Mouse (Mus musculus) liver, postnatal 0 days (tissue): Measurements from ENCODE around the gene Dennd2a. TPM values are rescaled to one million over a fixed set of nuclear protein-coding genes. Genes with fewer than 3 reads are reported as not detected.

Experiments
- ATAC-seq: fragments of 200-750 bp; cut with Nextera tagmentation; 2 replicates; pipeline ENCODE4 v1.8.0; 2017; ENCODE audit warnings: mild to moderate bottlenecking, moderate library complexity
- DNase-seq: peaks from one replicate; pipeline ENCODE4 v3.0.0-alpha.2; 2016
- H3K27ac ChIP-seq: fragments of 300-500 bp; sonication (generic); 2 replicates; pipeline ENCODE4 v1.5.1; 2014; ENCODE audit warnings: antibody characterized with exemption, moderate library complexity, mild to moderate bottlenecking, low read depth
- H3K27me3 ChIP-seq: fragments of 300-500 bp; sonication (generic); 2 replicates; pipeline ENCODE4 v1.6.1; 2014; ENCODE audit warnings: low read length, control low read depth, mixed read lengths; ENCODE audit not compliant: insufficient read depth
- H3K36me3 ChIP-seq: fragments of 300-500 bp; sonication (generic); replicated peaks from 2 replicates; pipeline ENCODE4 v1.6.1; 2014; ENCODE audit warnings: mild to moderate bottlenecking, control low read depth, low read length, moderate library complexity, mixed read lengths; ENCODE audit not compliant: insufficient read depth
- H3K4me1 ChIP-seq: fragments of 300-500 bp; sonication (generic); 2 replicates; pipeline ENCODE4 v1.6.1; 2014; ENCODE audit warnings: antibody characterized with exemption, mild to moderate bottlenecking, control low read depth; ENCODE audit not compliant: insufficient read depth
- H3K4me2 ChIP-seq: fragments of 300-500 bp; sonication (generic); 2 replicates; pipeline ENCODE4 v1.6.1; 2014; ENCODE audit warnings: low read depth, mild to moderate bottlenecking, low read length, moderate library complexity, mixed read lengths
- H3K4me3 ChIP-seq: fragments of 300-500 bp; sonication (generic); 2 replicates; pipeline ENCODE4 v1.5.1; 2014; ENCODE audit warnings: low read depth, low read length
- H3K9ac ChIP-seq: fragments of 300-500 bp; sonication (generic); replicated peaks from 2 replicates; pipeline ENCODE4 v1.6.1; 2014; ENCODE audit warnings: mild to moderate bottlenecking, moderate library complexity
- H3K9me3 ChIP-seq: fragments of 300-500 bp; sonication (generic); 2 replicates; pipeline ENCODE4 v1.6.1; 2016; ENCODE audit warnings: mild to moderate bottlenecking, control low read depth, low read length, mixed read lengths
- CTCF ChIP-seq: sonication (generic); IDR thresholded peaks from 2 replicates; pipeline ENCODE4 v1.5.1; 2016; ENCODE audit warnings: antibody characterized with exemption, low read depth
- EP300 ChIP-seq: IDR thresholded peaks from 2 replicates; pipeline ENCODE4 v1.6.1; 2016; ENCODE audit warnings: antibody characterized with exemption, low read depth, mild to moderate bottlenecking
- WGBS: fragments of 180-500 bp; shearing (Covaris S2); extraction: QIAGEN DNeasy Blood & Tissue Kit; methylation state at CpG from one replicate; pipeline ENCODE4 v1.1.7; 2014; ENCODE audit not compliant: insufficient replicate concordance; 5-methylcytosine and 5-hydroxymethylcytosine counted together
- polyA plus RNA-seq: library from polyadenylated mRNA; unstranded; fragments of >200 nt; fragmentation: Nextera tagmentation; extraction: Ambion mirVana; gene quantifications from 2 replicates; pipeline ENCODE4 v1.2.1, GENCODE M21; 2015

Dennd2a gene
- polyA plus RNA-seq, 1 experiment from 2014 or later = 1.6 TPM

GRCm38 (mm10) chr6:39574951-39575350 is 17.3 kb upstream of the Dennd2a start:
- peaks cover 16% of the 10 kb centered on the region for H3K4me1 ChIP-seq
- peaks cover 14% of the 10 kb centered on the region; the same call in 1 of the 2 replicates for H3K36me3 ChIP-seq
- no peaks in the 10 kb centered on the region for H3K9me3 ChIP-seq
- peak overlapping the region; percentile 81 for H3K4me3 ChIP-seq
- ATAC-seq = no peak
- DNase-seq = no peak
- H3K27ac ChIP-seq = peak overlapping the region; percentile 93
- peak overlapping the region; percentile 80; the same call in 1 of the 2 replicates for H3K9ac ChIP-seq
- H3K27me3 ChIP-seq = no peaks in the 10 kb centered on the region
- TF ChIP-seq EP300 = no peak
- TF ChIP-seq CTCF = no peak
- H3K4me2 ChIP-seq = peak overlapping the region; percentile 98
- 64% methylated on average over 7 of the region's 7 CpGs for WGBS

GRCm38 (mm10) chr6:39574555-39574869 is 16.8 kb upstream of the Dennd2a start:
- Histone ChIP-seq H3K27ac (peak overlapping the region; percentile 93), H3K4me2 (peak overlapping the region; percentile 98), H3K36me3 (peaks cover 10% of the 10 kb centered on the region; the same call in 1 of the 2 replicates), H3K4me3 (peak overlapping the region; percentile 81), H3K27me3 (no peaks in the 10 kb centered on the region), H3K9me3 (no peaks in the 10 kb centered on the region), H3K9ac (peak overlapping the region; percentile 80), H3K4me1 (peaks cover 16% of the 10 kb centered on the region)
- TF ChIP-seq CTCF = no peak
- no peak for TF ChIP-seq EP300
- peak; percentile 38 for DNase-seq
- WGBS = 45% methylated on average over 10 of the region's 10 CpGs
- peak; percentile 46 for ATAC-seq

DNA sequence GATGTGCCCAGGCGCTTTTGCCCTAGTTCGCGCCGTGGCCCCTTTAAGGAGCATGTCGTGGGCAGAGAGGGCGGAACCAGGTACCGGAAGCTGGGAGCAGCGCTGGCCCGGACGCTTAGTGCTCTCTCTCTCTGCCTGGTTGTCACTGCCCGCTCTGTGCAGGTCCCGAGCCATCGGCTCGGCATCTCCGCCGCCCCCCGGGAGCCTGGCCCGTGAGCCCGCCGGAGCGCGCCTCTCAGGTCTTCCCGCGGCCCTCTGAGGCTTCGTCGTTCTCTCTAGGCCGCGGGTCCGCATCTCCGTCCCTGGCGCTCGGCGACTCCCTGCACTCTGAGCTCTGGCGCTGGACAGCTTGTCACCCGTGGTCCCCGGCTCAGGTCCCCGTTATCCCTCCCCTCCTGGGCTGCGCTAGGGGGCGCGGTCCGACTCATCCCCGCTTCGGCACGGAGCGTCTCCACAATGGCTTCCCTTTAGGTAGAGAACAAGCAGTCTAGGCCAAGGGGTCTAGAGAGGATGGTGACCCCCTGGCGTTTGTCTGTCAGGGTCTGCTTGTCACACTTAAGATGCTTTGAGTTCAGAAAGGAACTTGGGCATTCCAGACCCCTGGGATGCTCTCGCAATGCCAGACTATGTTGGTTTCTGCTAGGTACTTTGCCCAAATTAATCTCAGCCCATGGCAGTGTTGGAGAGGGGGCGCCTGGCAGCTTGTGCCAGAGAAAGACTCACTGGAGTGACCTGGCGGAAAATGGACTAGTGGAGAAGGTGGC is 16.3 kb upstream of the Dennd2a start, which contains the start of gene Adck2:
Gene Adck2, plus strand, starts transcription at position 83 of the 764 bp plus-strand sequence.
- Histone ChIP-seq H3K4me1 (peaks cover 16% of the 10 kb centered on the region), H3K27me3 (no peaks in the 10 kb centered on the region), H3K4me2 (peak within 1 kb of the TSS; percentile 98), H3K27ac (peak within 1 kb of the TSS; percentile 93), H3K9me3 (no peaks in the 10 kb centered on the region), H3K4me3 (peak within 1 kb of the TSS; percentile 81), H3K36me3 (peaks cover 7% of the 10 kb centered on the region; the same call in 1 of the 2 replicates), H3K9ac (peak within 1 kb of the TSS; percentile 80)
- WGBS = 1% methylated on average over 46 of the region's 49 CpGs
- peak; percentile 65 for TF ChIP-seq CTCF
- TF ChIP-seq EP300 = no peak
- DNase-seq (peak; percentile 86), ATAC-seq (peak; percentile 95)

- Histone ChIP-seq H3K4me3 (no peak overlapping the region), H3K27me3 (no peaks in the 10 kb centered on the region), H3K9me3 (no peaks in the 10 kb centered on the region), H3K27ac (no peak overlapping the region), H3K4me1 (peaks cover 16% of the 10 kb centered on the region), H3K9ac (no peak overlapping the region), H3K36me3 (no peaks in the 10 kb centered on the region), H3K4me2 (no peak overlapping the region)
- ATAC-seq (no peak), DNase-seq (no peak)
- TF ChIP-seq CTCF = no peak
- no peak for TF ChIP-seq EP300
- WGBS = 69% methylated on average over 3 of the region's 3 CpGs
These were observed 12.8 kb upstream of the Dennd2a start for GRCm38 (mm10) chr6:39570426-39570825.

DNA sequence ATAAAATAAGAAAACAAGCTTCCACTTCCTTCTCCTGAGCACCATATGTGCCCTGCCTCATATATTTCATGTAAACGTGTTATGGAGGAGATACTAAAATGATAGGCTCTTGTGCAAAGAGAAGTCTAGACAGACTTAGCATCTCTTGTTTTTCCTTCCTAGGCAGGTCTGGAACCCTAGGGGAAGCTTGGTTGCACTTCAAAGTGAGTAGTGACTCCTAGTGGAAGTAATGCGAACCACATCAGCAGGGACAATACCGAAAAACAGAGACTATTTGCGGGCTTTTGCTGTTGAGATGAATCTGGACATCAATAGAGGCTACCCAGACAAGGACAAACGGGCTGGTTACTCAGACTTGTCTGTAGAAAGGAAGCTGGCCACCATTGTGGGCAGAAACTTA is 9.9 kb upstream of the Dennd2a start:
- no peaks in the 10 kb centered on the region for H3K4me1 ChIP-seq
- no peaks in the 10 kb centered on the region for H3K36me3 ChIP-seq
- H3K4me3 ChIP-seq = no peak overlapping the region
- no peak overlapping the region for H3K4me2 ChIP-seq
- no peak for DNase-seq
- H3K27me3 ChIP-seq = no peaks in the 10 kb centered on the region
- no peak for ATAC-seq
- H3K9me3 ChIP-seq = no peaks in the 10 kb centered on the region
- TF ChIP-seq EP300 (no peak), CTCF (peak; percentile 83)
- H3K27ac ChIP-seq = no peak overlapping the region
- WGBS = 13% methylated on average over 5 of the region's 5 CpGs
- no peak overlapping the region for H3K9ac ChIP-seq

- no peaks in the 10 kb centered on the region for H3K36me3 ChIP-seq
- DNase-seq (peak; percentile 77), ATAC-seq (peak; percentile 83)
- no peaks in the 10 kb centered on the region for H3K9me3 ChIP-seq
- H3K9ac ChIP-seq = no peak overlapping the region; the same call in 1 of the 2 replicates
- peaks cover 4% of the 10 kb centered on the region; the same call in 1 of the 2 replicates for H3K4me1 ChIP-seq
- TF ChIP-seq EP300 (no peak), CTCF (peak; percentile 92)
- H3K27me3 ChIP-seq = peaks cover 7% of the 10 kb centered on the region
- WGBS = 12% methylated on average over 23 of the region's 23 CpGs
- peak overlapping the region; percentile 30 for H3K4me3 ChIP-seq
- H3K4me2 ChIP-seq = peak overlapping the region; percentile 63
- H3K27ac ChIP-seq = 0 out of 2 replicates have a peak overlapping the region, but pooled peaks have one; percentile 55
These were observed 4.7 kb upstream of the Dennd2a start for GRCm38 (mm10) chr6:39562166-39563015.
